Mouse (Mus musculus) megakaryocyte, adult 5-6 weeks (primary cell): ENCODE results near the gene Ap5z1. TPM values are rescaled to one million over a fixed set of nuclear protein-coding genes. Genes with fewer than 3 reads are reported as not detected.

Source experiments
- ATAC-seq: 2 replicates; pipeline ENCODE4 v1.8.0; 2016; ENCODE audit warnings: mild to moderate bottlenecking, inconsistent platforms; ENCODE audit not compliant: poor library complexity, severe bottlenecking
- total RNA-seq, 2 experiments: library from RNA; stranded (forward) in 1 of 2; stranded (reverse) in 1 of 2; fragments of 153-499, 151-499 nt in 1 of 2; fragments of 221-1000, 200-1000 nt in 1 of 2; gene quantifications; 2 replicates each; pipeline versions ENCODE4 v1.2.3 to v1.2.4; 2015 to 2017

Gene Ap5z1
- total RNA-seq (2015) (10.3 and 10.7 TPM in 2 replicates), total RNA-seq (2017) (9.3 and 10.0 TPM in 2 replicates)

DNA sequence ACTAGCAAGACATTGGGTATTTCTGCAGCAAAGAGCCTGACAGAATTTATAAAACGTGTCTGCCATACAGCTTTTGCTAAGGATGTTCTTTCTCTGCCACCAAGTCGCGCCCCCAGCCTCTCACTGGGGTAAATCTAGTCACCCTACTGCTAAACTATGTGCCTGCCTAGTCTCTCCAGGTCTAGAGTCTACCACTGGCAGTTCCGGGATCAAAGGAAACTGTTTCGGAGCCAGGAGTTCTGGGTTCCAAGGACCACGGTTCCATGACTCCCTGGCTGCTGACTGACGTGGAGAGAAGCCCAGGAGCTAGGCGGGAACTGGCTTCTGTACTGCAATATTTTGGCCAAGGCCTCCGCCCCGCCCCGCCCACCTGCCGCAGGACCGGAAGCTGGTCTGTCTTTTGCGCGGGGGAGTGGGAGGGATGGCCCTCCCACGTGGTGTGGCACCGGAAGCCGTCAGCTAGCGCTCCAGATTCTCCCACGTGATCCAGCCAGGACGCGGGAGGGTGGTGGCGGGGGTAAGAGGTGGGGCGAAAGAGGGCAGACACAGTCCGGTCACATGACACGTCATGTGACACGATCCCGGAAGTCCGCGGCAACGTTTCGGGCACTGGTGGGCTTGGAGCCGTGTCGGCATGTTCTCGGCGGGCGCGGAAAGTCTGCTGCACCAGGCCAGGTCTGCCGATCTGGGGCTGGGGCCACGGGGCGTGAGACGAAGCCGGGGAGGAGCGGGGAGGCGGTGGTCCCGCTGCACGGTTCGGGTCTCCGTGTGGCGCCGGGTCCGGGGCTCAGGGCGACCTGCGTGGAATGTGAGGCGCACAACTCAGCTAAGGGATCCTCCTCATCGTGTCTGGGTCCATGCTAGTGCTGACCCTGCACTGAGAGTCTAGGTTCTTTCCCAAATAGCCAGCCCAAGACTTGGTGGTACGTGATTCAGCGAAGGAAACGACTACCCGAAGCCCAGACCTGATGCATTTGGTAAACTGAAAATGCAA is at the start of gene Ap5z1:
Gene Ap5z1, plus strand, starts transcription at position 484 of the 994 bp plus-strand sequence.
- peak; percentile 89 for ATAC-seq

- no peak for ATAC-seq
Measured at GRCm38 (mm10) chr5:142415401-142415800, 48.3 kb upstream of the Ap5z1 start.

GRCm38 (mm10) chr5:142416070-142416775 is 47.5 kb upstream of the Ap5z1 start:
- peak; percentile 38 for ATAC-seq

DNA sequence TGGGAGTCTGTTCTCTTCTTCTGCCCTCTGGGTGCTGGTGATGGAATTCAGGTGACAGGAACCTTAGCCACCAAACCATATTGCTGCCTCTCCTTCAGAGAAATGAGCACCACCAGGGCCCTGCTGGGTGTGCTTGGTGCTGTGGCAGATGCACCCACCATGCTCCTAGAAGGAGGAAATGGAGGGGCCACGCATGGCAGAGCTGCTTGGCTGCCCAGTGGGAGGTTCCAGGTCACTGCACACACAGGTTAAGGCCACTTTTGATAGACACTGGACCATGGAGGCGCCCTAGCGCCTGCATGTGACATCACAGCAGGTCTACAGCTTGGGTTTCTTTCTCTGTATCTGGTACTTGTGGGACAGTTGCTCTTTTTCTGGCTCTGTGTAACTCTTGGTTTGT is 46.6 kb upstream of the Ap5z1 start:
- ATAC-seq: no peak

DNA sequence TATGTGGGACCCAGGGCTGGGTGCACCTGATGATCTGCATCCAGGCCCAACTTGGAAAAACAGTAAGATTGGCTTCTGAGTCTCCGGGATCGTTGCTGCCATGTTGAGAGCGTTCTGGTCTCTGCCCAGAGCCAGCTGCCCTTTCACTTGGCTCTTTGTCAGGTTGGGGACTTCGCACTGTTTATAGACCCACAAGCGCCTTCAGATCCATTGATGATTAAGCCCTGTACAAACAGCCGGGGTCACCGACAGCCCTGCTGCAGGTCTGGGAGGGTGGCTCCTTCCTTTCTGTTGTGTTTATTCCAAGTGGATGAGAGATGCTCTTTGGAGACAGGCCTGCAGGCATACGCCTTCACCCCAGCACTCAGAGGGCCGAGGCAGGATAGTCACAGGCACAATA is 45.9 kb upstream of the Ap5z1 start:
- ATAC-seq: no peak

- ATAC-seq: peak; percentile 57
Measured at GRCm38 (mm10) chr5:142418419-142418818, 45.3 kb upstream of the Ap5z1 start.

GRCm38 (mm10) chr5:142420317-142420716 is 43.4 kb upstream of the Ap5z1 start:
- no peak for ATAC-seq

DNA sequence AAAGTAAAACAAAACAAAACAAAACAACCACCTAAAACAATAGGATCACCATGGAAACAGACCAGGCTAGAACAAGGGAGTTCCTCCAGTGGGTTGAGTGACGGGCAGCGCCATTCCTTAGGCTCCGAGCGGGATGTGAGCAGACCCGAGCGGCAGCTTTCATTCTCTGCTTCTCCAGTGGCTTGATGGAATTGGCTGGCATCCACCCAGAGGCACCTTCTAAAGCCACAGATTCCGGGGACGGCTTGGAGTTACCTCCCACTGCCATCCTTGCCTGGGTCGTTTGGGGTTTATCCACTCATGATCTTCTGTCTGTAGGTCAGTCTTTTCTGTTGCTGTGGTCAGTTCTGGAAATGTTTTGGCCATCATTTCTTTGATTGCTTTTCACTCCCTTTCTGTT is 42.8 kb upstream of the Ap5z1 start:
- no peak for ATAC-seq

GRCm38 (mm10) chr5:142421886-142422285 is 41.9 kb upstream of the Ap5z1 start:
- no peak for ATAC-seq

- ATAC-seq: no peak
Measured at GRCm38 (mm10) chr5:142423141-142423540, 40.6 kb upstream of the Ap5z1 start.

GRCm38 (mm10) chr5:142423701-142424100 is 40.0 kb upstream of the Ap5z1 start:
- no peak for ATAC-seq

DNA sequence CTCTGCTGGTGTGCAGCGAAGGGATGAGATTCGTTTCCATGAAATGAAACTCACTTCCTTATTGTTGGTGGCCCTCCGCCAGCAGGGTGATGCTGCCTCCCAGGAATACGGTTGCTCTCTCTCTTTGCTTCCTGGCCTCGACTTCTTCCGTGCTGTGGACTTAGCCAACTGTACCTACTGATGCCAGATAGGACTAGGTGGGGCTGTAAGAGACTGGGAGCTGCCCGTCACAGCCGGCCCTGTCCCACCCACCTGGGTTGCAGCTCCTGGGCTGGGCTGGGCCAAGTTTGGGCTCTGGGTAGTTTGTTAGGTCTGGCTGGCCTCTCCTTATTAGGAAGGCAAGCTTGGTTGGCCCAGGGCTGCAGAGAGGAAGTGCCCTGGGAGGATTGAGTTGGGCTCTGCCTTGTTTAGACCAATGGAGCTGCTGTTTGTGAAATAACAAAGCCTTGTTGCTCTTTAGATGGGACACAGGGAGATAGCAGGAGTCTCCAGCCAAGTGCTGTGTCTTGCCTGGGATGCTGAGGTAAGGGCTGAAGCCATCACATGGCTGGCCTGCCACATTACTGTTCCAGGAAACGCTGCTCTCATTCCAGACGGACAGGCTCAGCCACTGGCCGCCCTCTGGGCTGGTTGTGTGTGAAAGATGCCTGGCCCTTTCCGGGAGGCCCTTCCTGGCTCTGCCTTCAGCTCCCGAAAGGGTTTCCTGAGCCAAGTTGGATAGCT is 39.0 kb upstream of the Ap5z1 start:
- ATAC-seq: peak; percentile 94

DNA sequence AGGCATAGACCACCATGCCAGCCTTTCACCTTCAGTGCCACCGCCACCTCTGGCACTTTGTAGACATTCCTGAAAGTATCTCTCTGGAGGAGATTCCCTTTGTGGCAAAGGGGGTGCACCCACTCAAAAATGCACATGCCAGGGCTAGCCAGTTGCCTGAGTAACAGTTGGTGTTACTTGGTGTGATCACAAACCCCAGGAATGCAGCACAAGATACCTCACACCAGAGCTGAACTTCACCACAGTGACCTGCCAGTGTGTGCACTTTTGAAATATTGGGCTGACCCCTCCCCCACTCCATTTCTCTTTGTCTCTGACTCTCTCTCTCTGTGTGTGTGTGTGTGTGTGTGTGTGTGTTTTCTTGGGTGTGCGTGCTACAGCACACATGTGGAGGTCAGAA is 37.3 kb upstream of the Ap5z1 start:
- ATAC-seq: no peak

- no peak for ATAC-seq
Measured at GRCm38 (mm10) chr5:142427876-142428275, 35.9 kb upstream of the Ap5z1 start.

GRCm38 (mm10) chr5:142428691-142429090 is 35.1 kb upstream of the Ap5z1 start:
- no peak for ATAC-seq

GRCm38 (mm10) chr5:142431029-142431428 is 32.7 kb upstream of the Ap5z1 start:
- no peak for ATAC-seq

DNA sequence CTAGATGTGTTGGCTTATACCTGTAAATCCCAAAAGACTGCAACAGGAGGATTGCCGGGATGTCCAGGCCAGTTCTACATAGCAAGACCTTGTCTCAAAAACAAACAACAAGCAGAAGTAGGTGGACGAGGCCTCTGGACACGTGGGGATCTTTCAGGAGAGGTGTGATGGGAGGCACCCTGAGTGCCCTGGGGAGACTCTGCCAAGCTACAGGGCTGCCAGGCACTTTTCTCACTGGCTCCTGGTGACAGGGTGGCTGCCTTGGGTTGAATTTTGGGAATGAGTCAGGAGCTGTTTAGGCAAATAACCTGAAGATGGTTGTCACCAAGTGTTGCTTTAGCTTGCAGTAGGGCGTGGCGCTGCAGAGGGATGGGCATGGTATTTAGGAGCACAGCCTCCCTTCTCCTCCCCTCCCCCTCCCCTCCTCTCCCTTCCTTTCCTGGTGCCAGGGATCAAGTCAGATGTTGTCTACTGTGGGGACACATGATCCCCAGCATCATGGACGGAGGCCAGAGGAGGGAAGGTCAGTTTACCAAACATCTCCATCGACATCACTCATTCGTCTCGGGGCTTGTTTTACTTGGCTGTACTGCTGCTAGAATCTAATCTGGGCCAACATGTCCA is 31.8 kb upstream of the Ap5z1 start:
- no peak for ATAC-seq

- ATAC-seq: no peak
Measured at GRCm38 (mm10) chr5:142432695-142433094, 31.0 kb upstream of the Ap5z1 start.

DNA sequence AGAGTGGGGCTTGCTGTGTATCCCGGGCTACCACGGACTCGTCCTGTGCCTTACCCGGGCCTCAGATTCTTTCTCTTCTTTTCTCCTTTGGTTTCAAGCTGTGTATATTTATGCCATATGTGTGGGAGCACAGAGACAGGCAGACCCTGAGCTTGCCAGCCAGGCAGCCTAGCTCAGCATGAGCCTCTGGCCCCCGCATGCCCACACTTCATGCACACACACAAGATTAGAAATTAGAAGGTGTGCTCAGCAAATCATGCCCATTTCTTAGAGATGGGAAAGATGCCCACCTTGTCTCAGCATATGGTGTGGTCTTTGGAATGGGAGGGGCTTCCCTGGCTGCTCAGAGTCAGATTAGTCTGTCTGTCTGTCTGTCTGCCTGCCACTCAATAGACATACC is 29.7 kb upstream of the Ap5z1 start:
- no peak for ATAC-seq

DNA sequence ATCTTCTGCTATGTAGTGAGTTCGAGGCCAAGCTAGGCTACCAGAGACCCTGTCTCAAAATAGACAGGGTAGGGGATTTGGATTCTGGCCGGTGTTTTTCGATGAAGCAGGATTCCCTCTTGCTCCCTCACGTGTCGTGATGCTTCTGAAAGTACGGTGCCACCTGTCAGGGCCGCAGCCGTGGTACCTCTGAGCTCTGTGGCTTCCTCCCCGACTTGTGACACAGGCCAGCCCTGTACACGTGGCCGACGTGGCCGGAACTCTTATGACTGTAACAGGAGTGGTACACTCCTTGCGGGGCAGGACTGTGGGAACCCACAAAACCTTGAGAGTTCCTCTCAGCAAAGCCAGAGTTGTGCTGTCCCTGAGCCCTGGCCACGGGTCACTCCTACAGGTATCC is 28.0 kb upstream of the Ap5z1 start:
- ATAC-seq: no peak
